Mouse (Mus musculus) neural tube, embryonic 14.5 days (tissue): Measurements from ENCODE around the gene Ube2l3. TPM values are rescaled to one million over a fixed set of nuclear protein-coding genes. Genes with fewer than 3 reads are reported as not detected.
A peak's percentile ranks its signal among the peaks of the same experiment; 100 is the strongest.

Experiments used
- ATAC-seq: fragments of 200-750 bp; cut with Nextera tagmentation; 2 replicates; pipeline ENCODE4 v1.8.0; 2017; ENCODE audit warnings: low read depth, mild to moderate bottlenecking, moderate TSS enrichment, moderate library complexity
- H3K27ac ChIP-seq: fragments of 300-500 bp; sonication (generic); 2 replicates; pipeline ENCODE4 v1.5.1; 2014; ENCODE audit warnings: low read depth, mild to moderate bottlenecking, control low read depth, low read length, moderate library complexity, mixed read lengths
- H3K27me3 ChIP-seq: fragments of 300-500 bp; sonication (generic); 2 replicates; pipeline ENCODE4 v1.6.1; 2014; ENCODE audit warnings: low read length; ENCODE audit not compliant: control insufficient read depth, insufficient read depth
- H3K36me3 ChIP-seq: fragments of 300-500 bp; sonication (generic); 2 replicates; pipeline ENCODE4 v1.6.1; 2014; ENCODE audit warnings: low read length, mixed read lengths; ENCODE audit not compliant: control insufficient read depth, insufficient read depth
- H3K4me1 ChIP-seq: fragments of 300-500 bp; sonication (generic); 2 replicates; pipeline ENCODE4 v1.6.1; 2014; ENCODE audit warnings: low read length; ENCODE audit not compliant: control insufficient read depth, insufficient read depth
- H3K4me2 ChIP-seq: fragments of 300-500 bp; sonication (generic); 2 replicates; pipeline ENCODE4 v1.6.1; 2014; ENCODE audit warnings: mild to moderate bottlenecking, low read depth, low read length, control low read depth
- H3K4me3 ChIP-seq: fragments of 300-500 bp; sonication (generic); 2 replicates; pipeline ENCODE4 v1.5.1; 2014; ENCODE audit warnings: low read depth, low read length, control low read depth, mixed read lengths
- H3K9ac ChIP-seq: fragments of 300-500 bp; sonication (generic); replicated peaks from 2 replicates; pipeline ENCODE4 v1.6.1; 2014; ENCODE audit warnings: low read depth, mild to moderate bottlenecking, control low read depth, low read length, mixed read lengths
- H3K9me3 ChIP-seq: fragments of 300-500 bp; sonication (generic); 2 replicates; pipeline ENCODE4 v1.6.1; 2016; ENCODE audit warnings: low read length; ENCODE audit not compliant: control insufficient read depth
- WGBS: fragments of 180-500 bp; shearing (Covaris S2); extraction: QIAGEN DNeasy Blood & Tissue Kit; methylation state at CpG from one replicate; pipeline ENCODE4 v1.1.7; 2014; 5-methylcytosine and 5-hydroxymethylcytosine counted together
- polyA plus RNA-seq: library from polyadenylated mRNA; unstranded; fragments of >200 nt; fragmentation: Nextera tagmentation; extraction: Ambion mirVana; gene quantifications from 2 replicates; pipeline ENCODE4 v1.2.1, GENCODE M21; 2014

Ube2l3 gene
- 280 and 285 TPM in 2 replicates for polyA plus RNA-seq

GRCm38 (mm10) chr16:17202549-17202948 lies at the start of gene Ube2l3:
TSS of gene Ube2l3 (minus strand) at chr16:17202649.
- no peak within 1 kb of the TSS for H3K9ac ChIP-seq
- peak within 1 kb of the TSS; percentile 97 for H3K4me3 ChIP-seq
- H3K27ac ChIP-seq: no peak within 1 kb of the TSS
- no peak for ATAC-seq
- peaks cover 11% of the 10 kb centered on the region for H3K4me1 ChIP-seq
- H3K27me3 ChIP-seq: no peaks in the 10 kb centered on the region
- H3K36me3 ChIP-seq: no peaks in the 10 kb centered on the region
- WGBS: 95% methylated on average over 1 of the region's 1 CpGs
- no peaks in the 10 kb centered on the region for H3K9me3 ChIP-seq
- H3K4me2 ChIP-seq: no peak within 1 kb of the TSS

GRCm38 (mm10) chr16:17251539-17251938 lies 49.1 kb upstream of the Ube2l3 start:
- no peaks in the 10 kb centered on the region for H3K27me3 ChIP-seq
- peaks cover 18% of the 10 kb centered on the region for H3K4me1 ChIP-seq
- H3K27ac ChIP-seq: no peak overlapping the region
- H3K36me3 ChIP-seq: peaks cover 5% of the 10 kb centered on the region; the same call in 1 of the 2 replicates
- WGBS: 65% methylated on average over 3 of the region's 3 CpGs
- no peak overlapping the region for H3K4me2 ChIP-seq
- H3K9ac ChIP-seq: no peak overlapping the region
- no peak for ATAC-seq
- no peak overlapping the region for H3K4me3 ChIP-seq
- H3K9me3 ChIP-seq: no peaks in the 10 kb centered on the region

- H3K4me1 ChIP-seq: peaks cover 16% of the 10 kb centered on the region
- no peak overlapping the region for H3K4me2 ChIP-seq
- H3K36me3 ChIP-seq: no peaks in the 10 kb centered on the region
- no peaks in the 10 kb centered on the region for H3K9me3 ChIP-seq
- 79% methylated on average over 6 of the region's 6 CpGs for WGBS
- H3K27ac ChIP-seq: no peak overlapping the region
- ATAC-seq: no peak
- H3K4me3 ChIP-seq: no peak overlapping the region
- H3K27me3 ChIP-seq: no peaks in the 10 kb centered on the region
- no peak overlapping the region for H3K9ac ChIP-seq
These were observed 46.7 kb upstream of the Ube2l3 start for GRCm38 (mm10) chr16:17249135-17249534.

- Histone ChIP-seq H3K27me3 (no peaks in the 10 kb centered on the region), H3K4me2 (no peak overlapping the region), H3K9ac (no peak overlapping the region), H3K4me1 (0 out of 2 replicates have a peak, but pooled peaks cover 9% of the 10 kb centered on the region), H3K27ac (no peak overlapping the region), H3K9me3 (no peaks in the 10 kb centered on the region), H3K36me3 (no peaks in the 10 kb centered on the region), H3K4me3 (no peak overlapping the region)
- WGBS: 76% methylated on average over 4 of the region's 4 CpGs
- ATAC-seq: no peak
These were observed 45.3 kb upstream of the Ube2l3 start for GRCm38 (mm10) chr16:17247727-17248126.

- 0 out of 2 replicates have a peak, but pooled peaks cover 3% of the 10 kb centered on the region for H3K4me1 ChIP-seq
- 92% methylated on average over 1 of the region's 1 CpGs for WGBS
- no peak for ATAC-seq
- H3K36me3 ChIP-seq: no peaks in the 10 kb centered on the region
- H3K9me3 ChIP-seq: no peaks in the 10 kb centered on the region
- H3K9ac ChIP-seq: no peak overlapping the region
- no peaks in the 10 kb centered on the region for H3K27me3 ChIP-seq
- H3K4me2 ChIP-seq: no peak overlapping the region
- no peak overlapping the region for H3K4me3 ChIP-seq
- no peak overlapping the region for H3K27ac ChIP-seq
These were observed 42.5 kb upstream of the Ube2l3 start for GRCm38 (mm10) chr16:17244996-17245395.

- WGBS: 78% methylated on average over 1 of the region's 1 CpGs
These were observed 41.3 kb upstream of the Ube2l3 start for GRCm38 (mm10) chr16:17243731-17244130.

GRCm38 (mm10) chr16:17239409-17239808 lies 37.0 kb upstream of the Ube2l3 start:
- Histone ChIP-seq H3K4me1 (peaks cover 23% of the 10 kb centered on the region), H3K27ac (no peak overlapping the region)

More at GRCm38 (mm10) chr16:17243731-17244130, 41.3 kb upstream of the Ube2l3 start:
- Histone ChIP-seq H3K4me3 (no peak overlapping the region), H3K4me2 (no peak overlapping the region), H3K4me1 (0 out of 2 replicates have a peak, but pooled peaks cover 3% of the 10 kb centered on the region), H3K27me3 (no peaks in the 10 kb centered on the region), H3K36me3 (no peaks in the 10 kb centered on the region), H3K9me3 (no peaks in the 10 kb centered on the region), H3K27ac (no peak overlapping the region), H3K9ac (no peak overlapping the region)
- ATAC-seq: no peak

GRCm38 (mm10) chr16:17237634-17238033 lies 35.2 kb upstream of the Ube2l3 start:
- no peak overlapping the region for H3K27ac ChIP-seq
- no peak overlapping the region for H3K4me3 ChIP-seq
- H3K9me3 ChIP-seq: no peaks in the 10 kb centered on the region
- no peaks in the 10 kb centered on the region for H3K36me3 ChIP-seq
- H3K27me3 ChIP-seq: no peaks in the 10 kb centered on the region
- H3K9ac ChIP-seq: no peak overlapping the region
- ATAC-seq: no peak
- H3K4me1 ChIP-seq: peaks cover 23% of the 10 kb centered on the region
- WGBS: 82% methylated on average over 3 of the region's 3 CpGs
- H3K4me2 ChIP-seq: no peak overlapping the region

More at GRCm38 (mm10) chr16:17239409-17239808, 37.0 kb upstream of the Ube2l3 start:
- H3K36me3 ChIP-seq: no peaks in the 10 kb centered on the region
- H3K27me3 ChIP-seq: no peaks in the 10 kb centered on the region
- WGBS: 83% methylated on average over 2 of the region's 2 CpGs
- H3K4me2 ChIP-seq: no peak overlapping the region
- no peaks in the 10 kb centered on the region for H3K9me3 ChIP-seq
- no peak for ATAC-seq
- no peak overlapping the region for H3K9ac ChIP-seq
- H3K4me3 ChIP-seq: no peak overlapping the region

- Histone ChIP-seq H3K36me3 (no peaks in the 10 kb centered on the region), H3K4me2 (peak overlapping the region; percentile 85), H3K9me3 (no peaks in the 10 kb centered on the region), H3K9ac (peak overlapping the region; percentile 97; the same call in 1 of the 2 replicates), H3K4me3 (peak overlapping the region; percentile 81), H3K4me1 (peaks cover 22% of the 10 kb centered on the region), H3K27me3 (no peaks in the 10 kb centered on the region), H3K27ac (peak overlapping the region; percentile 94; the same call in 1 of the 2 replicates)
- WGBS: 41% methylated on average over 9 of the region's 9 CpGs
- ATAC-seq: no peak
These were observed 32.6 kb upstream of the Ube2l3 start for GRCm38 (mm10) chr16:17234916-17235665.
